Mouse (Mus musculus): ENCODE data around the gene Rab34.

Gene Rab34

DNA sequence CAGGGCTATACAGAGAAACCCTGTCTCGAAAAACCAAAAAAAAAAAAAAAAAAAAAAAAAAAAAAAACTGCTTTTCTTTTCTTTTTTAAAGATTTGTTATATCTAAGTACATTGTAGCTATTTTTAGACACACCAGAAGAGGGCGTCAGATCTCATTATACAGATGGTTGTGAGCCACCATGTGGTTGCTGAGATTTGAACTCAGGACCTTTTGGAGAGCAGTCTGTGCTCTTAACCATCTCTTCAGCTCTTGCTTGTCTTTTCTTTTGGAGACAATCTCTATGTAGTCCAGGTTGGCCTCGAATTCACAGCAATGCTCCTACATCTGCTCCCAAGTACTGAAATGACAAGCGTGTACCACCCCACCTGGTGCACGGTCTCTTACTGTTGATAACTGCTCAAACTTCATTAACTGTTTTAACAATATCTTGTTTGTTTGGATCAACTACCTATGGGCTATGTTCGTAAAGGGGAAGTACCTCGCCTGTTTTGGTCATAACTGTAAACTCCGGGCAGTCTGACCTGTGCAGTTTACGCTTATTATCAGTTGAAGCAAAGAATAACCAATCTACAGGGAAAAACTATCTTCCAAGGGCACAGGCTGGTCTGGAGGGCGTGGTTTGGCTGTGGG, 12.3 kb upstream of the Rab34 start:
- H3K36me3 ChIP-seq (ENCODE audit: insufficient read depth, low read length): peaks cover 33% of the 10 kb centered on the region
- no peaks in the 10 kb centered on the region for H3K27me3 ChIP-seq (ENCODE audit: insufficient read depth, low read length)
- TF ChIP-seq POU5F1 (IDR thresholded peaks at IDR 0.05; ENCODE audit: borderline replicate concordance, low read length) (no peak), CTCF (conservative IDR thresholded peaks at IDR 0.05; ENCODE audit: low read length) (0 out of 2 replicates have a peak, but pooled peaks have one; percentile 6)
- no peaks in the 10 kb centered on the region for H3K9me3 ChIP-seq (ENCODE audit: low read length)
- peak overlapping the region; percentile 99 for H3K4me3 ChIP-seq (replicated peaks; ENCODE audit: low read length)
- H3K4me1 ChIP-seq (replicated peaks; ENCODE audit: low read depth, low read length): peaks cover 70% of the 10 kb centered on the region

DNA sequence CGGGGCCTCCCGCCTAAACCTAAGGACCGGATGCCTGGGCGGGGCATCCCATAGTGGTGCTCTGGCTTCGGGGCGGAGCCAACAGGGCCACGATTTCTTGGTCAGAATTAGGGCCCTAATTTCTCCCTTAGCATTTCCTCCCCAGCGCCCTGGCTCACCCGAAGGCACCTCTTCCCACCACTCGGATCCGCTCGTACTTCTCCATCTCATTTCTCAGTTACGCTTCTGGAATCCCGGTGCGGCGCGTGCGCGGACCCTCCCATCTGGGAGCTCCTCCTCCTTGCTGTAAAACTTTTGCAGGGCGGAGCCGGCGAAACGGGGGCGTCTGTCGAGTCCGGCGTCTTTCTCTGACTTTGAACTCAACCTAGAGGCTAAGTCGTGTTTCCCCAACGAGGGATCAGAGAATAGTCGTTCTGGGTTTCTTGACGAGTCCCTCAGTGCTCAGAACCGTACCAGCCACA, 11.8 kb upstream of the Rab34 start, which contains the start of the genes Nek8 and Tlcd1:
Nek8 (minus strand) TSS at position 274 of the 461 bp plus-strand sequence.
Tlcd1 (plus strand) TSS at position 310 of the 461 bp plus-strand sequence.
- Histone ChIP-seq H3K4me3 (replicated peaks; ENCODE audit: low read length) (peak within 1 kb of the TSS; percentile 99), H3K36me3 (ENCODE audit: insufficient read depth, low read length) (peaks cover 39% of the 10 kb centered on the region), H3K27me3 (ENCODE audit: insufficient read depth, low read length) (no peaks in the 10 kb centered on the region), H3K4me1 (replicated peaks; ENCODE audit: low read depth, low read length) (peaks cover 71% of the 10 kb centered on the region), H3K9me3 (ENCODE audit: low read length) (no peaks in the 10 kb centered on the region)
- TF ChIP-seq CTCF (conservative IDR thresholded peaks at IDR 0.05; ENCODE audit: low read length) (no peak), NANOG (IDR thresholded peaks at IDR 0.05; ENCODE audit: borderline replicate concordance, low read length) (no peak), POU5F1 (IDR thresholded peaks at IDR 0.05; ENCODE audit: borderline replicate concordance, low read length) (no peak)

DNA sequence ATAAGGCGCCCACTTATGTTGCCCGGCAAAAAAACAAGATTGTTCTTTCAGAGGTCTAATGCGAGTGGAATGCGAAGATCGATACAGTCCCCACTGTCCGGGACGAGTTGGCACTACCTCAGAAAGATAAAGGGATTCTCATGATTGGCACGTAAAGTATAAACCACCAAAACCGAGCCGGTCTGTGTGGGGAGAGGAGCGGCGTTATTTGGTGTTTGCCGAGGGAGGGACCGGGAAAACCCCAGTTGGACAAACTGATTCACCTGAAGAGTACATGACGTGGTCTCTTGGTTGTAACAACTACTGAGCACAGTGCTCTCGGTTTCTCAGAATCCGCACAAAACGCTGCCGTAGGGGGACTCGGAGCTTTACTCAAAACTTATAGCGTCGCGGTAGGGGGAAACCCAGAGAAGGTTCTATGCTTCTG, 11.3 kb upstream of the Rab34 start:
- no peaks in the 10 kb centered on the region for H3K9me3 ChIP-seq (ENCODE audit: low read length)
- peaks cover 41% of the 10 kb centered on the region for H3K36me3 ChIP-seq (ENCODE audit: insufficient read depth, low read length)
- peak overlapping the region; percentile 99 for H3K4me3 ChIP-seq (replicated peaks; ENCODE audit: low read length)
- no peaks in the 10 kb centered on the region for H3K27me3 ChIP-seq (ENCODE audit: insufficient read depth, low read length)
- TF ChIP-seq CTCF (conservative IDR thresholded peaks at IDR 0.05; ENCODE audit: low read length) (no peak), NANOG (IDR thresholded peaks at IDR 0.05; ENCODE audit: borderline replicate concordance, low read length) (no peak), POU5F1 (IDR thresholded peaks at IDR 0.05; ENCODE audit: borderline replicate concordance, low read length) (no peak)
- H3K4me1 ChIP-seq (replicated peaks; ENCODE audit: low read depth, low read length): peaks cover 71% of the 10 kb centered on the region

DNA sequence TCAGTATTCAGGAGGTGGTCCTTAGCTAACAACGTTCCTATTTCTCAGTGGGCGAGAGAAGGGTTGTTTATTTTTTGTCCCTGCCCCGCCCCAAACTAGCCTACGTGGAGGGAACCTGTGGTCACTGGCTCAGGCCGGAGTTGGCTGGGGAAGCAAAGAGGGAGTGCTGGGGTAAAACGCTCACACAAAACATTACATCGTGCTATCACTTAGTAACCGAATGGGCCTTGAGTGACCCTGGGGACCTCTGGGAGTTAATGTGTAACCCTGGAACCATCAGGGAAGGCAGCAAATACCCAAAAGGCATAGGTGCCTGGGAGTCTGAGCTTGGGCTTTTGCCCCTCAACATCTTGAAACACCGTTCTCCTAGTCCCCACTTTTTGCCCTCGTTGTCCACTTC, 10.8 kb upstream of the Rab34 start:
- Histone ChIP-seq H3K9me3 (ENCODE audit: low read length) (no peaks in the 10 kb centered on the region), H3K4me1 (replicated peaks; ENCODE audit: low read depth, low read length) (peaks cover 67% of the 10 kb centered on the region)
- no peak for TF ChIP-seq NANOG (IDR thresholded peaks at IDR 0.05; ENCODE audit: borderline replicate concordance, low read length)

DNA sequence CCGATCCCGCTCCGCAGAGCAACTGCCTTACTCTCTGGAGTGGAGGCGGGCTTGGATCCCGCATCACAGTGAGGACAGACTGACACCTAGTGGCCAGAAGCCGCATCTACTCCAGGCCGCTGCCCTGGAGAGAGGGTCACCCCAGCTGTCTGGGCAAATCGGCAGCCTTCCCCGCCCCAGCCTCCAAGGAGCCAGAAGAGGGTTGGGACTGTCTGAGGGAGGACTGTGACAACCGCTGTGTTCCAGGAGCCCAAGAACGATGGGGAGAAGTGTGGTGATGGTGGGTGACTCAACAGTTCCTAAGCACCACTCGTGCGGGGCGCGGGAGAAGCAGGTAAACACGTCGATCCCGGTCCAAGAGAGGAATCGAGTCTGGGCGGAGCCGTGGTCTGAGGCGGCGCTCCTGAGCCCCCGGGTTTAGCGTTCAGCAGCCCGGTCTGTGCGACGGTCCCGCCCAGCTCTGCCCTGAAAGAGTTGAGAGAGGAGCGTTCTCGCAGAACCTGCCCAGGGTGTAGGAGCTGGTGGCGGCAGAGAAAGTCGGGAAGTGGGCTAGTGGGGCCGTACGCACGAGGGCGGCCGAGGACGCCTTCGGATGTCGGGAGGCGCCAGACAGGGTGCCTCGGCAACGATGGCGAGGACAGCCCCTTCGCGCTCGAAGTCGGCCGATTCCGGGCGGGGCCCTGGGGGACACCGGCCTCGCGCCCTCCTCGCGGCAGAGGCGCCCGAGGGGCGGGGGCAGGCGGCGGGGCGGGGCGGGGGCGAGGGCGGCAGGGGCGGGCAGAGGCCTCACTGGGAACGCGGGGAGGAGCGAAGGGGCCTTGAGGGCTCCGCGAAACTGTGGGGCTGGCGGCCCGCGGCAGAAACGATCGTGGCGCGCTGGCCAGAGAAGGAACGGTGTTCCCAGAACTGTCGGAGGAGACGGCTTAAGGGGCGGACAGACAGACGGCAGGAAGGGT, 10.0 kb upstream of the Rab34 start:
- peaks cover 60% of the 10 kb centered on the region for H3K4me1 ChIP-seq (replicated peaks; ENCODE audit: low read depth, low read length)
- H3K27me3 ChIP-seq (ENCODE audit: insufficient read depth, low read length): no peaks in the 10 kb centered on the region
- TF ChIP-seq CTCF (conservative IDR thresholded peaks at IDR 0.05; ENCODE audit: low read length): peak; percentile 95
- TF ChIP-seq POU5F1 (IDR thresholded peaks at IDR 0.05; ENCODE audit: borderline replicate concordance, low read length): no peak
- peak overlapping the region; percentile 99 for H3K4me3 ChIP-seq (replicated peaks; ENCODE audit: low read length)
- peaks cover 41% of the 10 kb centered on the region for H3K36me3 ChIP-seq (ENCODE audit: insufficient read depth, low read length)
- H3K9me3 ChIP-seq (ENCODE audit: low read length): no peaks in the 10 kb centered on the region

More for the DNA sequence above, 10.8 kb upstream of the Rab34 start:
- Histone ChIP-seq H3K27me3 (ENCODE audit: insufficient read depth, low read length) (no peaks in the 10 kb centered on the region), H3K4me3 (replicated peaks; ENCODE audit: low read length) (peak overlapping the region; percentile 99), H3K36me3 (ENCODE audit: insufficient read depth, low read length) (peaks cover 41% of the 10 kb centered on the region)

DNA sequence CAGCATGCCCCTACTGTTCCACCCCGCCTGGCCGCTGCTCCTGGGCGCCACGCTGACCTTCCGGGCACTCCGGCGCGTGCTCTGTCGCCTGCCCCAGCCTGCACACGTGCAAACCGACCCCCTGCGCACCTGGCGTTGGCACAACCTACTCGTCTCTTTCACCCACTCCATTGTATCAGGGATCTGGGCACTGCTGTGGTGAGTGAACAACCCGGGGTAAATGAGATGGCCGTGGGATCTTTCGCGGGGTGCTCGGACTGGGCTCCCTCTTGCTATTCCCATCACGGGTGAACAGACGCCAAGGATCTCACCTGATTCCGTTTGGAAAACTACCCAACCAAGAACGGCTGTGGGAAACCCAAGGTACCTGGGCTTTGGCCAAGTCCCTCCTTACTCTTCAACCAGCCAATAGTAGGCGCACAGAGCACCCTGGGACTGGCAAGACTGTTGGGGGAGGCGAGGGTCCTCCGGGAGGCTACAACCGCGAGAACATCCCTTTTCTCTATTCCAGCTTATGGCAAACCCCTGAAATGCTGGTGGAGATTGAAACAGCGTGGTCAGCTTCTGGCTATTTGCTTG, 9.3 kb upstream of the Rab34 start:
- Histone ChIP-seq H3K36me3 (ENCODE audit: insufficient read depth, low read length) (peaks cover 41% of the 10 kb centered on the region), H3K4me1 (replicated peaks; ENCODE audit: low read depth, low read length) (peaks cover 57% of the 10 kb centered on the region), H3K4me3 (replicated peaks; ENCODE audit: low read length) (peak overlapping the region; percentile 99), H3K9me3 (ENCODE audit: low read length) (no peaks in the 10 kb centered on the region), H3K27me3 (ENCODE audit: insufficient read depth, low read length) (no peaks in the 10 kb centered on the region)
- TF ChIP-seq CTCF (conservative IDR thresholded peaks at IDR 0.05; ENCODE audit: low read length) (no peak), NANOG (IDR thresholded peaks at IDR 0.05; ENCODE audit: borderline replicate concordance, low read length) (no peak), POU5F1 (IDR thresholded peaks at IDR 0.05; ENCODE audit: borderline replicate concordance, low read length) (no peak)

DNA sequence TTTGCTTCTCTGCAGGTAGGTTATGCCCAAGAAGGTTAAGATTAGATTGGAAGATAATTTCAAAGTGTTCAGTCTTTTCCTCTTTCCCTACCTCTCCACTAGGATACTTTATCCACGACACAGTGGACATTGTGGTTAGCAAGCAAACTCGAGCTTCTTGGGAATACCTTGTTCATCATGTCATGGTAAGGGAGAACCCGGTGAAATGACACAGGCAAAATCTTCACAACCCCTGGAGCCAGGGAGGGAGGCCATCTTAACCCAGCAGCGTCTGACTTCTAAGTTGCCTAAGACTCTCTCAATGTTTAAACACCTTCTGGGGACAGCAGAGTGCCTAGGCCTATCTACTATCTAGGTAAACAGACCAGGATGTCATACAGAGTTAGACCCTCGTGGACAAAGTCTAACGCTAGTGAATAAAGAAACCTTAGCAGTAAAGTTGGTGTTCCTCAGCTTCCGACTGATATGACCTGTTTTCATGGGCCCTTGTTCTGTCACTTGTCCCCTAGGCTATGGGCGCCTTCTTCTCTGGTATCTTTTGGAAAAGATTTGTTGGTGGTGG, 8.7 kb upstream of the Rab34 start:
- TF ChIP-seq CTCF (conservative IDR thresholded peaks at IDR 0.05; ENCODE audit: low read length) (no peak), POU5F1 (IDR thresholded peaks at IDR 0.05; ENCODE audit: borderline replicate concordance, low read length) (no peak), NANOG (IDR thresholded peaks at IDR 0.05; ENCODE audit: borderline replicate concordance, low read length) (no peak)
- H3K4me3 ChIP-seq (replicated peaks; ENCODE audit: low read length): peak overlapping the region; percentile 99
- peaks cover 57% of the 10 kb centered on the region for H3K4me1 ChIP-seq (replicated peaks; ENCODE audit: low read depth, low read length)
- H3K27me3 ChIP-seq (ENCODE audit: insufficient read depth, low read length): no peaks in the 10 kb centered on the region
- H3K36me3 ChIP-seq (ENCODE audit: insufficient read depth, low read length): peaks cover 41% of the 10 kb centered on the region
- no peaks in the 10 kb centered on the region for H3K9me3 ChIP-seq (ENCODE audit: low read length)

Measured in E14TG2a.4 (cell line).